Mouse (Mus musculus) spleen, postnatal 4 days (tissue): ENCODE data around the gene Zzef1.
"Not testable (repeated sequence)": the region's sequence is repeated elsewhere in the genome, so short reads cannot be mapped to it uniquely, and the experiment has no call there.

ENCODE experiments used
- DNase-seq, 2 experiments: peaks; one replicate each; pipeline ENCODE4 v3.0.0; 2022; ENCODE audit warnings: low spot score in 2 of 2

Zzef1 gene

DNA sequence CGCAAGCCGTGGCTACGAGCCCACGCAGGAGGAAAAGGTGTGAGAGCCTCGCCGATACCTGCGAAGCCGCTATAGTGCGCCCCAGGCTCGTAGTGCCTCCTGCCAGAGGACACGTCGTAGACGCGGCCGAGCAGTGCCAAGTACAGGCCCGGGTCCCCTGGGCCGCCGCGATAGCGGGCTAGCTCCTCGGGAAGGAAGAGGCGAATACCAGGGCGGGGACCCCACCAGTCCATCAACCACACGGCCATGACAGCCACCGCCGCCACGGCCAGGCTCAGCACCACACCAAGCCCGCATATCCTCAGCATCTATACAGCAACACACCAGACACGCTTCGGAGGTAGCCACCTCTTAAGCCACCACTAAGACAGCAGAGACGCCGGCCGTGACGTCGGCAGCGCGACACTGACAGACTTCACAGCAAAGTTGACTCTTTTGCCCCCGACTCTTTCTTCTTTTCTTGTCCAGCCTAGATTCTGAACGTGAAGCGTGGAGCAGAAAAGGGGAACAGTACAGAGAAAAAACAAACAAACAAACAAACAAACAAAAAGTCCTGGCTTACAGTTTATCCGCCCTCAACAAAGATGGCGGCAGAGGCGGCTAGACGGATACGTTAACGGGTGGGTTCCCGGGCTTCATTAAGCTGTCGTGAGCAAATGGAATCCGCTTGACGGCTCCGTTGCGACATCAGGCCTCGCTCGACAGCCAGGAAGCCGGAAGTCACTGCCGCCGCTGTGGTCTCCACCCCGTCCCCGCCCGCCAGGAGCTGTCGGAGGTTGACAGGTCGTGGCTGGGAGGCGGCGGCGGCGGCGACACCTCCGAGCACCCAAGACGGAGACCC lies at the start of gene Zzef1, which contains the start of gene Cyb5d2:
TSS of gene Zzef1 (plus strand) at position 772 of the 841 bp plus-strand sequence.
TSS of gene Cyb5d2 (minus strand) at position 688 of the 841 bp plus-strand sequence.
- DNase-seq: peak; percentile 94 to 97

DNA sequence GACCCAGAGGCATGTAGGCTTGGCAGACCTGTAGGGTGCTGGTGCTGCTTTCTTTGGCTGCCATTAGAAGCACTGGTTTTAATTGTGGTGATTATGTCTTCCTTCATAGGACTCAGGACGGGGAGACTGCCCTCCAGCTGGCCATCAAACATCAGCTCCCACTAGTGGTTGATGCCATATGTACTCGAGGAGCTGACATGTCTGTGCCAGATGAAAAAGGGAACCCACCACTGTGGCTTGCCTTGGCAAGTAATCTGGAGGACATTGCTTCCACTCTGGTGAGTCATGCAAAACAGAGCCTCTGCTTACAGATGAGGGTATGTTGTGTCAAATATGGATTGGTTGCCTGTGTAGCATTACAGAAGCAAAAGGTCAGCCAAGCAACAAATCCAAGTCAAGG lies 44.1 kb upstream of the Zzef1 start:
- DNase-seq: no peak

DNA sequence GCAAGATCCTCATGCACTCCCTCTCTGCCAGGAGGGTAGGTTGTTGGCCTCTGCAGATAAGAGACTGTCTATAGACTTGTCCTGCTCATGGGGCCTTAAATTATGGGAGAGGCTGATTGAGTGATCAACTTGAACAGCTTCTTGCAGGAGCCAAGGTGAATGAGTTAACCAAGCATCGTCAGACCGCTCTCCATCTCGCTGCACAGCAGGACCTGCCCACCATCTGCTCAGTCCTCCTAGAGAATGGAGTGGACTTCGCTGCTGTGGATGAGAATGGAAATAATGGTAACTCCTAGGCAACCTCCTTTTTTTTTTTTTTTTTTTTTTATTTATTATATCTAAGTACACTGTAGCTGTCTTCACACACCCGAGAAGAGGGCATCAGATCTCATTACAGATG lies 37.7 kb upstream of the Zzef1 start:
- no peak for DNase-seq

DNA sequence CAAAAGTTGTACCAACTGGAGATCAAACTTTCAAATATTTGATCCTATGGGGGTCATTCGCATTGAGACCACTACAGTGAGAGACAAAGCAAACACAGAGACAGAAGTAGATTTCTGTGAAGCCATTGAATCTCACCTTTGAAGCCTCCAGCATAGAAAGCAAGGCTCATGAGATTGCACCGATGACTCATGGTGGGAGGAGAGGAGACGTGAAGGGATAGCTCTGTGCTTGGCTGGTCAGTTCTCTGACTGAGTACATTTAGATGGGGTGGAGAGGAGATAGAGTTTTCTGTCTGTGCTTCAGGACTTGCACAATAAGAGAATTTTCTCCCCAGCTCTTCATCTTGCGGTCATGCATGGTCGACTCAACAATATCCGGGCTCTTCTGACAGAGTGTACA lies 36.4 kb upstream of the Zzef1 start:
- no peak for DNase-seq

DNA sequence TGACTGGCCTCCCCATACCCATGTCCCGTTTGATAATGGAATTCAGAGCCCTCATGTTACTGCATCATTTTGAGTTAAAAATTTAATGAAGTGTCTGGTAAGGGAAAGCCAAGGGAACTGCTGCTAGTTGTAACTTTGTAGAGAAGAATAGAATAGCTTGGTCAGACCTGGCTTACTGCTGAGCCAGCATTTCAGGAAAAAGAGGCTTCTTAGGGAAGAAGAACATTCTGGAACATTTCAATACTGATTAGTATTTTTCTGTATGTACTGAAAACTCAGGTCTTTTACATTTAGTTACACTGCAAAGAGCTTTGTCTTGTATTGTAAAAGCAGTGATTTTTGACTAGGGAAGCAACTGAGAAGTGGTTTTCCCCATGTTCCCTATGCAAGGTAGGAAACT lies 35.2 kb upstream of the Zzef1 start:
- no peak for DNase-seq

DNA sequence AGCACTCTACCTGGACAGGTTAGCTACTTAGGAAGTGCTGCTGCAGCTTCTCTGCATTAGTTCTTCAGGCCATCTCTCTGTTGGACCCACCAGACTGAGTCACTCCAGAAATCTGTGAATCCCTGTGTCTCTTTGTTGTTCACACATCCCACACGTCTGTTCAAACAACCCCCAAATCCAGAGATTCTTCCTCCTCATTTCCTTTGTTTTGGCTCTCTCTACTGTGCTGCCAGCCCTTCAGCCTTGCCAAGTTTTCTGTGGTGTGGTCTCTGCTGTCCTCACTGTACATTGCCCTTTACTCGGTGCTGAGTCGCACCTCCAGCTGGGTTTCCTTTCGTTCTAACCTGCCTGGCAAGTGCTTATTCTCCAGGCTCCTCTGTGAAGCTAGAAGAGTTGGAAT lies 31.8 kb upstream of the Zzef1 start:
- no peak for DNase-seq

DNA sequence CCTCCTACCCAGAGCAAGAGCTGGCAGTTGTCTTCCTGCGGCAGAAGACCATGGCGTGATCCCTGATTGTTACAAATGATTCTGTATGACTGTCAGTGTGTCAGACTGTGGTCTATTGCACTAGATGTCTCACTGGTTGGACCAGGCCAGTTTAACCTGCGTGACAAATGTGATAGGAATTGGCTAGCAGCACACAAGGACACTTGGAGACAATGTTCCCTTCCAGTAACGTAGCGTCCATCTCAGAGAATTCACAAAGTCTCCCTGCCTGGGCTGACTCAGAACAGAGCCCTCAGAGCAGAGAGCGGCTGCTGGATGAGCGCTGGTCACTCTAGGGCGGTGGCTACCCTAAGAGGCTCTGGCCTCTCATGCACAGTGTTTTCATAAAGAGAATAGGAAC lies 28.3 kb upstream of the Zzef1 start:
- DNase-seq: no peak

DNA sequence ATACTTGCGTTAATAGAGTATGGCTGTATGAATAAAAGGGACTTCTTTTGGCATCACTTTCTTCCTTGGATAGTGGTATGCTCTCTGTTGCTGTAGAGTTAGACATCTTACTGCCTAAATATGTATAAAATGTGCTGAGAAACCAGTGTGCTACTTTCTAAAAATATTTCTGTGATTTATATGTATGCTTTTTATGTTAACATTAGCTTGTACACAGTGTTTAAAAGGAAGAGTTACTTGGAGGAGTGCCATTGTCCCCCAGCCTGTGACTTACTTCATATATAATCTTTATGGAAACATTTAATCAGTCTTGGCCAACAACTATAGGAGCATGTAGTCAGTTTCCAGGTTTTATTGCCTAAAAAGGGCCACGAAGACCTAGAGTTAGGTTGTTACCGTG lies 27.0 kb upstream of the Zzef1 start:
- no peak for DNase-seq

DNA sequence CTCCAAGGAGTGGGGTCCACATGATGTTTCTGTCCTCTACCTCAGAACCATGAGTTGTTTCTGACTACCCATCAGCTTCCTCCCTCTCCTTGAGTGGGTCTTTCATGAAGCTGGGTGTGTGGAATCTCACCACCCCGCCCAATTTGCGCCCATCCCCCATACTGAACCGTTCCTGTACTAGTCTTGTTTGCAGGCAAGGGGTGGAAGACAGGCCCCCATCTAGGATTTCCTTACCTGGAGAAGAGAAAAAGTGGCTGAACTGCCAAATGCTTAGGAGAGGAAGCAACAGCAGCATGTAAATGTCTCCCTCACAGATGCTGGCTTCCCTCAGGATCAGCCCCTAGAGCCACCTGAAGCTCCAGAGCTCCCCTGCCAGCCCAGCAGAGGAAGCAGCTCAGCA lies 25.7 kb upstream of the Zzef1 start:
- no peak for DNase-seq

DNA sequence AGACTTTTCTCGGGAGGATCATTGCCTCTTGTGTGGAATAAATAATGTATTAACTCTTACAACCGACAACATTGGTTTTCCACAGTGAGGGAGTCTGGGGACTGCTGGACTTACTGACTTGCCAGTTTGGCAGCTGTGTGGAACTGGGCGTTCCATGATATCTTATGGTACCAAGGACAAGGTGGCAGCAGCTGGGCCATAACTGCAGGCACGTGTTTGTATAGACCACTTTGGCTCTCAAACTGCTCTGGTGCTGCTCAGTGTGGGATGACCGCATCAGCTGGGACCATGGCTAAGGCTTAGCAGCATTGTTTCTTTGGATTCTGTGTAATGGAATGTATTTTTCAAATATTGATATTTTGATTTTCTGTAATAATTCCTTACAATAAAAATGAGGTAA lies 25.2 kb upstream of the Zzef1 start:
- no peak for DNase-seq

DNA sequence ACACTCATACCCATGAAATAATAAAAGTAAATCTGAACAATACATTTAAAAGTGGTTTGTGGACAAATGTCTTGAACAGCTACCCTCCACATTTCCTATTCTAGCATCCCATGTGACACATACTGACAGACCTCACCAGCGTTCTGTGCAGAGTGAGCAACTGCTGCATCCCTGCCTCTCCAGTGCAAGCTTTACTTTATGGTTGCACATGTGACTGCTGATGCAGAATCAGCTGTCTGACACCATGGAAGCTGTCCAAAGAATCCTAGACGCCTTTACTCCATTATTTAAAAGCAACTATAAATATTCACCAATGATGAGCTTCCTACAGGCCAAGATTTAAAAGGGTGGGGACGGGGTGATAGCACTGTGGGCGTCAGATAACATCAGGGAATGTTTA lies 24.6 kb upstream of the Zzef1 start:
- DNase-seq: no peak

DNA sequence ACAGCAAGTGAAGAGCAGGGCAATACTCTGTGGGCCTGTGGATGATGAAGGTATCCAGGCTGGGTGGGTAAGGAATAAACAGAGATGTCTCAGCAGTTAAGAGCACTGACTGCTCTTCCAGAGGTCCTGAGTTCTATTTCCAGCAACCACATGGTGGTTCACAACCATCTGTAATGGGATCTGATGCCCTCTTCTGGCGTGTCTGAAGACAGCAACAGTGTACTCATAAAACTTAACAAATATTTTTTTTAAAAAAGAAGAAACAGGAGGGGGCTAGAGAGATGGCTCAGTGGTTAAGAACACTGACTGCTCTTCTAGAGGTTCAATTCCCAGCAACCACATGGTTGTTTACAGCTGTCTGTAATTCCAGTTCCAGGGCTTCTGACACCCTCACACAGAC lies 23.4 kb upstream of the Zzef1 start:
- not testable (repeated sequence) for DNase-seq

DNA sequence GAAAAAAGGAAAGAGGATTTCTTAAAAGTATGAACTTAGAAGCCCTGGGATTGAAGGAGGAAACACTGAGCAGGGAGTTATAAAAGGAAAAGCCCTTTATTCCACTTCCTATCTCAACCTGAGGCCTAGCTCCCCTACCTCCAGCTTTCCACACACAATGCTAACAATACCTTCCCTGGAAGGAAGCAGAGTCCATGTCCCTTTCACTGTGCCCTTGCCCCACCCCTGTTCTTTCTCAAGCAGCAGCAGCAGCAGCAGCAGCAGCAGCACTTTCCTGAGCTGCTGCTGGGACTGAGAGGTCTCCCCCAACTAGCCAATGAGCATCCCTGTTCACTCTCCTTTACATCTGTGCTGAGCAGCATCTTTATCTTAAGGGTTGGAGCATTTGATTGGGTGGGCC lies 17.1 kb upstream of the Zzef1 start:
- DNase-seq: no peak

DNA sequence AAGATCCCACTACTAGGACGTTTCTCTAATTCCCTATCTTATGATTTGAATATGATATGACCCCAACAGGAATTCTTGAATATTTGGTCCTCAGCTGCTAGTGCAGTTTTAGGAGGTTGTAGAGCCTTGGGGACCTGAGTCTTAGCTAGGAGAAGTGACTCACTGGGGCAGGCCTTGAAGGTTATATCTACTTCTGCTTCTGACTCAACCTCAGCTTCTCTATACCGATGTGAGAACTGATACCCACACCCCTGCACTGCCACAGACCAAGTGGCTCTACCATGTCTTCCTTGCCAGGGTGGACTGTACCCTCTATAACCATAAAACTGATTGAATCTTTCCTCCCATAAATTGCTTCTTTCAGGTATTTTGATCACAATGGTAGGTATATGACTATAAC lies 13.9 kb upstream of the Zzef1 start:
- no peak for DNase-seq

DNA sequence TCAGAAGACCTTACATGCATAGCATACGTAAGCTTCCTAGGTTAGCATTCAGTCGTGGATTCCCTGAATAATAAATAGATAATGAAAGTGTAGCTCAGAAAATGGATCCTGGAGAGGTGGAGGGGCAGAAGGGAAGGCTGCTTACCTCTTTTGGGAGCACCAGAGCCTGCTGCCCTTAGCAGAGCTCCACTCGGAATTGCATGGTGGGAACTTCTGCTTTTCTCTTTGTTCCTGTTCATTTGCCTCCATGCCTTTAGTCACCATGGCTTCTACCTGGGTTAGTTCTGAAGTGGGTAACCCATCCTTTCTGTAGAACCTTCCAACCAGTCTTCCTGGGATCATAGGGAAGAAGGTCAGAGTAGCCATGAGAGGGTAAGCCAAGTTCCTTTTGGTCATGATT lies 13.5 kb upstream of the Zzef1 start:
- DNase-seq: no peak

DNA sequence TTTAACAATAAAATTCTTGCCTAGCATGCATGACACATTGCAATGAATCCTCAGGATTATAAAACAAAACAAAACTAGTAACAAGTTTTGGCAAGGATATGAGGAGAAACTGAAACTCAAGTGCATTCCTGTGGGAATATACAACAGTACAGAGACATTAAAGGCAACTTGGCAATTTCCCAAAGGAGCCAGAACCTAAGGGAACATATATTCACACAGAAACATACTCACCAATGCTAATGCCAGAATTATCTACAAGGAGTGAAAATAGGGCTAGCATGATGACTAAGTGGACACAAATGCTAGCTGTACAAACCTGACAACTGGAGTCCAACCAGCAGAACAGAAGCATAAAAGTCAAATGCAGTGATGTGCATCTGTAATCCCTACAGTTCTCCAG lies 4.0 kb upstream of the Zzef1 start:
- no peak for DNase-seq

DNA sequence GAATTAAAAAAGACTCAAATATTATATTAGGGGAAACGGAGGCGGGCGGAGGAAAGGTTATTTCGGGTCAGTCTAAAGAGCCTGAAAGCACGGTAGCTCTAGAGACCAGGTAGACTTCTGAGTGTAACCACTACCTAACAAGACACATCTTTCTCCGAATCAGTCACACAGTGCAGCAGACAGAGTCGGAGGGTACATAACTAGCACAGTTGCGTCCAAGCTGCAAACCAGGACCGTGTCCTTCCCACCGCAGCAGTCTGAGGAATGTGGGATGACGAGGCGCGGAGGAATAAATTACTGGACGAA lies 924 bp upstream of the Zzef1 start:
- no peak for DNase-seq

DNA sequence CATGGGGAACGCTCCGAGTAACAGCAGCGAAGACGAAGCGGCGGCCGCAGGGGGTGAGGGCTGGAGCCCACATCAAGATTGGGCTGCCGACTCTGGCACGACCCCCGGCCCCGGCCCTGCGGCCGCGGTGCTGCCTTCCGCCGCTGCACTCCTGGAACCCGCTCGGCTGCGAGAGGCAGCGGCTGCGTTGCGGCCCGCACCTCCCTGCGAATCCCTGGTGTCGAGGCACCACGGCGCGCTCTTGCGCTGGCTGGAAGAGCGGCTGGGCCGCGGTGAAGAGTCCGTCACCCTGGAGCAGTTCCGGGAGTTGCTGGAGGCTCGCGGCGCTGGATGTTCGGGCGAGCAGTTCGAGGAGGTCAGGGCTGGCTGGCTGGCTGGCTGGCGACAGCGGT lies 266 bp downstream of the Zzef1 start:
- no peak for DNase-seq

DNA sequence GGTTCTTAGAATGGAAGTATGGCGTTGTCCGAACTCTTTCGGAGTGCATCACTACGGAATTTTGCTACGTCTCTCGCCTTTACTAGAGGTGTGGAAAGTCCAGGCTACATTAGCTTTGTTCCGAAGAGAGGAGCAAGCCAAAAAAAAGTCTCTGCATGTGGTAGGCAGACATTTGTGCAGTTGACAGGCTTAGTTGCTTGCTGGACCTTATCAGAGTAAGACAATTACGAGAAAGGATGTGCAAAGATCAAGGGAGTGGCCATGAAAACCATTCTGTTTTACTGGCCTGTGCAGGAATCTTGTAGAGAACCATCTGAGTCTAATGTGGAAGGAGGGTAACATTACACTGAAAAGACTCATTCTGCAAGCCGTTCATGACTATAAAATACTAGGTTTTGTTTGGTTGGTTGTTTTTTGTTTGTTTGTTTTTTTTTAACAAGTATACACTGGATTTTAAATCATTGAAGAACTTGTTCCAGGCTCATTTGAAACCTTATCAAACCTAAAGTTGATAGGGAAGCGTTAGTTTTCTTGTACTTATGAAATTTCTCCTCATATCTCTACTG lies 830 bp downstream of the Zzef1 start:
- no peak for DNase-seq

DNA sequence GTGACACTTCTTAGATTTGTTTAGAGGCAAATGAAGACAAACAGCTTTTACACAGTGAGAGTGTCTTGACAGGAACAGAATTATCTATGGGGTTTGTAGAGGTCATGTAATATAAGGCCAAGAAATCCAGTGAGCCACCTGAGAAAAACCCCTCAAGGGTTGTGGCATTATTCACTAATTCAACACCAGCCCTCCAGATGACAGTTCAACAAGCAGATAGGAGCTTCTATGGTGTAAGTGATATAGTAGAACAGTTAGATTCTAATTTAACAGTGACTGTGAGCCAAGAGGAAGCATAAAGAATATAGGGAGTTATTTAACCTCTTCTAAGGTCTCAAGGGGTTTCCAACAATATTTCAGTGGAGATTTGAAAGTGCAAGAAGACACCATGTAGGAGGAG lies 2.1 kb downstream of the Zzef1 start:
- no peak for DNase-seq

DNA sequence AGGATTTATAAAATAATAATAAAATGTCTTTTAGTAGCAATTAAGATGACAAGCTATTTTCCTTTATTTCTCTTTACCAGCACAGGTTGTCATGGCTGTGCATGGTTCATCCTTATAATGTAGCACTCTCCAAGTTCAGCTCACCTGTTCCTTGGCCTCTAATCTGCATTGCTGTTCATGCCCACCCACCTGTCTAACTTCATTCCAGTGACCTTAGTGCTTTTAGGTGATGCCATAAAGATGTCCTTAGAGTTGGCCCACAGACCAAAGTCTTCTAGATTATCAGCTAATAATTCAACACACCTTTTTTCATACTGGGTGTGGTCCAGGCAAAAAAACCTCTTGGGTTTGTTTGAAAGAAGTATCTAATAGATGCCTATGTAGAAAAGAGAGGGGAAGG lies 5.2 kb downstream of the Zzef1 start:
- DNase-seq: no peak

DNA sequence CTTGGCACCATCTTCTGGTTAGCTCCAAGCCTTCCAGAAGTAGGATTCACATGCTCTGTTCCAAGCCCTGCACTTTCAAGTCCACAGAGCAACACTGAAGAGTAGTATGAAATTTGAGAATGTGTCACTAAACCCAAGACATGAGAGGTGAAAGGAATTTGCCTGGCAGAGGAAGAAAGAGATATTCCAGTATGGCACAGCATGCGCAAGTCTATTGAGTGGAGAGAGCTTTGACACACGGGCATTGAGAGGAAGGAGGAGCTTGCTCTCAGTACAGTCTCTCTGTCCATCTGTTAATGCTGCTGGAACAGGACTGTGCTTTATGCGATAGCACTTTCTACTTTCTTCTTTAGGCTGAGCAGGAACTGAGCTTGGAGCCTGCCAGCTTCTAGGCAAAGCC lies 7.0 kb downstream of the Zzef1 start:
- no peak for DNase-seq

DNA sequence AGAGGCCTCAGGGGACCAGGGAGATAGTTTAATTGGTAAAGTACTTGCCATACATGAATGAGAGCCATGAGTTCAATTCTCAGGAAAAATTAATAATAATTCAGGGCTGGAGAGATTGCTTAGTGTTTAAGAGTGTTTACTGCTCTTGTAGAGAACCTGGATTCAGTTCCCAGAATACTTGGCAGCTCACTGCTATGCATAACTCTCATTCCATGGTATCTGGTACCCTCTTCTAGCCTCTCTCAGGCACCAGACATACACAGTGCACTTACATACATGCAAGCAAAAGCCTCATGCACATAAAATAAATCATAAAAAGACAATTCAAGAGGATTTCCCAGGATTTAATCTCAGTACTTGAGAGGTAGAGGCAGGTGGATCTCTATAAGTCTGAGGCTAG lies 8.6 kb downstream of the Zzef1 start:
- DNase-seq: no peak

DNA sequence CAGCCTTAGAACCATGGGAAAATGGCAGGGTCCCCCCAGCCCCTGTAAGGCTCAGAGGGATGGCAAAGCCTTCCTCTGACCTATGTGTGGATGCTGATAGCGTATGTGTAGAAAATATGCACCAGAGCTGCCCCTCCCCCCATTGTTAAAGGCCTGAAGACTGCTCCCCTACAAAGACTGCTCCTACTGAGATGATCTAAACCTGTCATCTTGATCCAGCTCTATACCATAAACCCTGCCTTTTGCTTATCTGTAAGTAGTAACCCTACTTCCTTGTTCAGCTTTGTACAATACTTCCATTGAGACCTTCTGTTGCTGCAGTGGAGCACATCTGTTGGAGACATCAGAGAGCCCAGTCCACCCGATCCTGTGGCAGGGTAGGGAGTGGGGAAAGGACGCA lies 9.2 kb downstream of the Zzef1 start:
- DNase-seq: no peak
